Mouse (Mus musculus): ENCODE measurements around the gene Chd9. TPM values are rescaled to one million over a fixed set of nuclear protein-coding genes. Genes with fewer than 3 reads are reported as not detected.
"Not testable (repeated sequence)": the region's sequence is repeated elsewhere in the genome, so short reads cannot be mapped to it uniquely, and the experiment has no call there.

Chd9 gene
- polyA plus RNA-seq, 1 experiment = 0.03 TPM

DNA sequence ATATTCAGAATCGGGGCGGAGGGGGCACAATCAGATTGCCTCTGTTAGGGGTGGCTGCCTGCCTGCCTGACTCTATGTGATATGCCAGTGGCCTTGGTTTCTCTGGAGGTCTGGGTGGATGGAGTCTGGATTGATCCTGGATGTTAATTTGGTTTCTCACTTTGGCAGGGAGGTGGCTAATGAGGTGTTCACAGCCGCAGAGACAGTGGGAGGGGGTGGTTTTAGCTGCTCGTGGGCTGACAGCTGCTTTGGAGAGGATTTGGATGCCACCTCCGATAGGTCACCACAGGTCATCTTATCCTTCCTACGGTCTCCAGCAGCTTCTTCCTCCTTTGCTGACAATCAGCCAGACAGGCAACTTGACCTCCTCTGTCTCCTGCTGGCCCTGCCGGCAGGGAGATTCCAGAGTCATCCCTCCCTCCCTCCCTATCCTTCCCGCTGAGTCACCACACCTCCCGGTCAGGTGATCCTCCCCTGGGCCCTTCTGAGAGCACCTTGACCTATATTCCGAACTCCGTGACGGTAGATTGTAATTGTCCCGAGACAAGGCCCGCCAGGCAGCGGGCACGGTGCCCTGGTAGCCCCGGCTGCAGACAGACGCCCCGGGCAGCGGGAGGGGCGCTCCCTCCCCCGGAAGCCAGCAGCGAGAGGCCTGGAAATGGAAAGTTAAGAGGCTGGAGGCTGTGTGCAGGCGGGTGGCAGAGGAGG, 48.7 kb downstream of the Chd9 start:
- TF ChIP-seq GATA1 (IDR thresholded peaks at IDR 0.05; ENCODE audit: low read length) (no peak), TAL1 (IDR thresholded peaks at IDR 0.05; ENCODE audit: low read length) (no peak)
- no peaks in the 10 kb centered on the region for H3K9me3 ChIP-seq (ENCODE audit: control insufficient read depth, low read length)
- H3K4me3 ChIP-seq (replicated peaks) = peak overlapping the region; percentile 59
- H3K36me3 ChIP-seq (ENCODE audit: control insufficient read depth) = no peaks in the 10 kb centered on the region
- peaks cover 21% of the 10 kb centered on the region for H3K27me3 ChIP-seq (ENCODE audit: control insufficient read depth)
- peaks cover 30% of the 10 kb centered on the region for H3K4me1 ChIP-seq (ENCODE audit: control insufficient read depth)

DNA sequence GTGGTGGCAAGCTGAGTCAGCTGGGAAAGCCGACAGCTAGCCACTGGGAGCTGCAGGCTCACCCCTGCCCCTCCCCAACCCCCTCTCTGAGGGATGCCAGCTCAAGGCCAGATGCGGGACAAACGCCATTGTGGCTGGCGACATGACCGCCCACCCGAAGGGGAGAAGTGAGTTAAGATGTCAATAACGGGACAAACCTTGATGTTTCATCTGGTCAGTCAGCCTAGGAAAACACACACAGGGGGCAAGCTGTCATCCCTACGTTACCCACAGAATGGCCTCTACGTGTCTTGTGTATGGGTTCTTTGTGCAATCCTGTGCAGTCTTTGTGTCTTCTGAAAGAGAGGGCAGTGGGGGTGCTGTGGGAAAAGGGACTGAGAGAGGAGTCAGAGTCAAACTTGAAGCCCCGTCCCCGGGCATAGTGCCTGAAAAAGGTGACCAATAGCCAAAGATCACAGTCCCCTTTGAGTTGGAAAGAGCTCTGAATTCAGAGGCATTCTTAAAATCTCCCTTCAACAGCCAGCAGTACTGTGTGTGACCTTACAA, 49.4 kb downstream of the Chd9 start:
- Histone ChIP-seq H3K27me3 (ENCODE audit: control insufficient read depth) (peaks cover 21% of the 10 kb centered on the region), H3K4me3 (replicated peaks) (peak overlapping the region; percentile 59), H3K9me3 (ENCODE audit: control insufficient read depth, low read length) (no peaks in the 10 kb centered on the region), H3K36me3 (ENCODE audit: control insufficient read depth) (no peaks in the 10 kb centered on the region), H3K4me1 (ENCODE audit: control insufficient read depth) (peaks cover 30% of the 10 kb centered on the region)
- no peak for TF ChIP-seq GATA1 (IDR thresholded peaks at IDR 0.05; ENCODE audit: low read length)
- no peak for TF ChIP-seq TAL1 (IDR thresholded peaks at IDR 0.05; ENCODE audit: low read length)

GRCm38 (mm10) chr8:90878551-90878950, 50.4 kb downstream of the Chd9 start:
- Histone ChIP-seq H3K36me3 (ENCODE audit: control insufficient read depth) (no peaks in the 10 kb centered on the region), H3K4me1 (ENCODE audit: control insufficient read depth) (peaks cover 30% of the 10 kb centered on the region), H3K27me3 (ENCODE audit: control insufficient read depth) (peaks cover 21% of the 10 kb centered on the region), H3K9me3 (ENCODE audit: control insufficient read depth, low read length) (no peaks in the 10 kb centered on the region), H3K4me3 (replicated peaks) (no peak overlapping the region)
- no peak for TF ChIP-seq GATA1 (IDR thresholded peaks at IDR 0.05; ENCODE audit: low read length)
- no peak for TF ChIP-seq TAL1 (IDR thresholded peaks at IDR 0.05; ENCODE audit: low read length)

GRCm38 (mm10) chr8:90880041-90880440, 51.9 kb downstream of the Chd9 start:
- H3K4me3 ChIP-seq (replicated peaks) = no peak overlapping the region
- no peaks in the 10 kb centered on the region for H3K9me3 ChIP-seq (ENCODE audit: control insufficient read depth, low read length)
- no peaks in the 10 kb centered on the region for H3K36me3 ChIP-seq (ENCODE audit: control insufficient read depth)
- peaks cover 21% of the 10 kb centered on the region for H3K27me3 ChIP-seq (ENCODE audit: control insufficient read depth)
- TF ChIP-seq TAL1 (IDR thresholded peaks at IDR 0.05; ENCODE audit: low read length) (no peak), GATA1 (IDR thresholded peaks at IDR 0.05; ENCODE audit: low read length) (no peak)
- peaks cover 30% of the 10 kb centered on the region for H3K4me1 ChIP-seq (ENCODE audit: control insufficient read depth)

- Histone ChIP-seq H3K4me3 (replicated peaks) (no peak overlapping the region), H3K4me1 (ENCODE audit: control insufficient read depth) (peaks cover 30% of the 10 kb centered on the region), H3K36me3 (ENCODE audit: control insufficient read depth) (no peaks in the 10 kb centered on the region), H3K9me3 (ENCODE audit: control insufficient read depth, low read length) (no peaks in the 10 kb centered on the region), H3K27me3 (ENCODE audit: control insufficient read depth) (peaks cover 17% of the 10 kb centered on the region)
- TF ChIP-seq GATA1 (IDR thresholded peaks at IDR 0.05; ENCODE audit: low read length) = no peak
- TF ChIP-seq TAL1 (IDR thresholded peaks at IDR 0.05; ENCODE audit: low read length) = no peak
These were observed 53.0 kb downstream of the Chd9 start for GRCm38 (mm10) chr8:90881181-90881580.

GRCm38 (mm10) chr8:90882088-90882691, 54.0 kb downstream of the Chd9 start:
- peaks cover 7% of the 10 kb centered on the region for H3K27me3 ChIP-seq (ENCODE audit: control insufficient read depth)
- no peaks in the 10 kb centered on the region for H3K9me3 ChIP-seq (ENCODE audit: control insufficient read depth, low read length)
- no peak overlapping the region for H3K4me3 ChIP-seq (replicated peaks)
- H3K36me3 ChIP-seq (ENCODE audit: control insufficient read depth) = no peaks in the 10 kb centered on the region
- H3K4me1 ChIP-seq (ENCODE audit: control insufficient read depth) = peaks cover 20% of the 10 kb centered on the region
- TF ChIP-seq TAL1 (IDR thresholded peaks at IDR 0.05; ENCODE audit: low read length) (no peak), GATA1 (IDR thresholded peaks at IDR 0.05; ENCODE audit: low read length) (no peak)

GRCm38 (mm10) chr8:90885671-90886368, 57.7 kb downstream of the Chd9 start:
- peaks cover 5% of the 10 kb centered on the region for H3K4me1 ChIP-seq (ENCODE audit: control insufficient read depth)
- no peaks in the 10 kb centered on the region for H3K36me3 ChIP-seq (ENCODE audit: control insufficient read depth)
- no peaks in the 10 kb centered on the region for H3K9me3 ChIP-seq (ENCODE audit: control insufficient read depth, low read length)
- no peak overlapping the region for H3K4me3 ChIP-seq (replicated peaks)
- H3K27me3 ChIP-seq (ENCODE audit: control insufficient read depth) = no peaks in the 10 kb centered on the region
- TF ChIP-seq TAL1 (IDR thresholded peaks at IDR 0.05; ENCODE audit: low read length) (no peak), GATA1 (IDR thresholded peaks at IDR 0.05; ENCODE audit: low read length) (no peak)

- H3K36me3 ChIP-seq (ENCODE audit: control insufficient read depth); H3K27me3 ChIP-seq (ENCODE audit: control insufficient read depth); H3K9me3 ChIP-seq (ENCODE audit: control insufficient read depth, low read length); H3K4me1 ChIP-seq (ENCODE audit: control insufficient read depth); H3K4me3 ChIP-seq (replicated peaks): not testable (repeated sequence)
These were observed 58.2 kb downstream of the Chd9 start for GRCm38 (mm10) chr8:90886369-90886712.

- H3K27me3 ChIP-seq (ENCODE audit: control insufficient read depth); H3K4me1 ChIP-seq (ENCODE audit: control insufficient read depth): not testable (repeated sequence)
- peak overlapping the region; percentile 58 for H3K4me3 ChIP-seq (replicated peaks)
These were observed 59.2 kb downstream of the Chd9 start for GRCm38 (mm10) chr8:90887328-90887727.

More at GRCm38 (mm10) chr8:90887328-90887727, 59.2 kb downstream of the Chd9 start:
- H3K36me3 ChIP-seq (ENCODE audit: control insufficient read depth); H3K9me3 ChIP-seq (ENCODE audit: control insufficient read depth, low read length): not testable (repeated sequence)

Measured in erythroblast, embryonic 14.5 days (primary cell).